Mouse (Mus musculus) liver, adult 2 months (tissue): Measurements from ENCODE around the gene Nepn. TPM values are rescaled to one million over a fixed set of nuclear protein-coding genes. Genes with fewer than 3 reads are reported as not detected.

ENCODE experiments used
- DNase-seq: peaks from one replicate; pipeline ENCODE4 v3.0.0-alpha.2; 2011; ENCODE audit warnings: low read depth, low spot score; ENCODE audit errors: extremely low read depth
- H3K27ac ChIP-seq: fragments of 200-500 bp; replicated peaks from 2 replicates; pipeline ENCODE4 v1.5.1; 2012; ENCODE audit warnings: low read depth, mild to moderate bottlenecking, control low read depth, inconsistent platforms, low read length; ENCODE audit not compliant: insufficient read depth
- H3K27me3 ChIP-seq: fragments of 200-500 bp; 2 replicates; pipeline ENCODE4 v1.6.1; 2012; ENCODE audit warnings: mild to moderate bottlenecking, moderate library complexity, low read length, inconsistent platforms; ENCODE audit not compliant: control insufficient read depth, insufficient read depth
- H3K36me3 ChIP-seq: fragments of 200-500 bp; 2 replicates; pipeline ENCODE4 v1.6.1; 2012; ENCODE audit warnings: low read length, inconsistent platforms; ENCODE audit not compliant: control insufficient read depth, insufficient read depth
- H3K4me1 ChIP-seq: fragments of 200-500 bp; 2 replicates; pipeline ENCODE4 v1.6.1; 2011; ENCODE audit warnings: low read length; ENCODE audit not compliant: control insufficient read depth, insufficient read depth
- H3K4me3 ChIP-seq: fragments of 200-500 bp; 2 replicates; pipeline ENCODE4 v1.5.1; 2011; ENCODE audit warnings: low read depth, mild to moderate bottlenecking, control low read depth, low read length, moderate library complexity; ENCODE audit not compliant: insufficient read depth
- H3K79me2 ChIP-seq: fragments of 200-500 bp; 2 replicates; pipeline ENCODE4 v1.6.1; 2012; ENCODE audit warnings: inconsistent platforms, mild to moderate bottlenecking, low read length, moderate library complexity; ENCODE audit not compliant: control insufficient read depth, insufficient read depth
- H3K9ac ChIP-seq: fragments of 200-500 bp; 2 replicates; pipeline ENCODE4 v1.6.1; 2012; ENCODE audit warnings: low read depth, mild to moderate bottlenecking, control low read depth, inconsistent platforms, low read length
- CTCF ChIP-seq: fragments of 200-500 bp; IDR thresholded peaks from 2 replicates; pipeline ENCODE4 v1.5.1; 2011; ENCODE audit warnings: low read depth, low read length, control low read depth
- POLR2A ChIP-seq: fragments of 200-500 bp; IDR thresholded peaks from 2 replicates; pipeline ENCODE4 v1.6.1; 2011; ENCODE audit warnings: low read length, control low read depth; ENCODE audit not compliant: insufficient read depth; ENCODE audit errors: extremely low read depth
- WGBS: fragments of 180-500 bp; shearing (Covaris S2); methylation state at CpG from one replicate; pipeline ENCODE4 v1.1.7; 2018; 5-methylcytosine and 5-hydroxymethylcytosine counted together
- polyA plus RNA-seq: library from polyadenylated mRNA; depleted of rRNA; stranded (reverse); fragments of >200 nt; gene quantifications from 2 replicates; pipeline ENCODE4 v1.2.3, GENCODE M21; 2012
- total RNA-seq: library from RNA; depleted of rRNA; stranded (reverse); fragments of >200 nt; gene quantifications from 2 replicates; pipeline ENCODE4 v1.2.3, GENCODE M21; 2014

Nepn gene
- total and polyA plus RNA-seq, 2 experiments, result not detected

GRCm38 (mm10) chr10:52360862-52361609, 27.7 kb upstream of the Nepn start:
- peak; percentile 93 for DNase-seq
- H3K27ac ChIP-seq, result peak overlapping the region; percentile 64
- H3K9ac ChIP-seq, result no peak overlapping the region
- TF ChIP-seq POLR2A (no peak), CTCF (no peak)
- WGBS, result 38% methylated on average over 9 of the region's 9 CpGs
- no peaks in the 10 kb centered on the region; the same call in 1 of the 2 replicates for H3K79me2 ChIP-seq
- peaks cover 16% of the 10 kb centered on the region for H3K4me1 ChIP-seq
- no peaks in the 10 kb centered on the region for H3K27me3 ChIP-seq
- H3K4me3 ChIP-seq, result no peak overlapping the region
- peaks cover 9% of the 10 kb centered on the region for H3K36me3 ChIP-seq

DNA sequence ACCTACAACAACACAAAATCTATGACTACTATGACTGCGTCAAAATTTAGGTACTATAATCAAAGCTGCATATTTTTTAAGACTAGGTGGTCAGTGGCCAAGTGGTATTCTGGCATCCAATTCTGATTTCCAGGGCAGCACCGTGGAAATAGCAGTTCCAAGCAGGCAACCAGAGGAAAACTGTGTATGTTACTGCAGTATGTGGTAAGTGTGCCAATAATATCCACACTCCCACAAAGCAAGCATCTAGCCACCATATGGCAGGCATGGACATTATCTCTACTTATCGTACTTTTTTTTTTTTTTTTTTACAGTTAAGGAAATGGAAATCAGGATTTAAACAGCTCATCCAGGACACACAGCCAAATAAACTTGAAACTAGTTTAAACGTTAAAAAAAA, 20.4 kb upstream of the Nepn start:
- no peak for DNase-seq
- 78% methylated on average over 4 of the region's 4 CpGs for WGBS
- no peaks in the 10 kb centered on the region; the same call in 1 of the 2 replicates for H3K36me3 ChIP-seq
- peaks cover 9% of the 10 kb centered on the region; the same call in 1 of the 2 replicates for H3K79me2 ChIP-seq
- H3K27me3 ChIP-seq, result no peaks in the 10 kb centered on the region
- TF ChIP-seq CTCF, result no peak
- TF ChIP-seq POLR2A, result no peak
- H3K4me1 ChIP-seq, result no peaks in the 10 kb centered on the region
- H3K9ac ChIP-seq, result no peak overlapping the region
- H3K4me3 ChIP-seq, result no peak overlapping the region
- no peak overlapping the region for H3K27ac ChIP-seq

GRCm38 (mm10) chr10:52373834-52374233, 14.9 kb upstream of the Nepn start:
- DNase-seq, result no peak
- H3K27me3 ChIP-seq, result no peaks in the 10 kb centered on the region
- H3K9ac ChIP-seq, result no peak overlapping the region
- H3K27ac ChIP-seq, result no peak overlapping the region
- H3K4me3 ChIP-seq, result no peak overlapping the region
- peaks cover 10% of the 10 kb centered on the region; the same call in 1 of the 2 replicates for H3K4me1 ChIP-seq
- TF ChIP-seq POLR2A (no peak), CTCF (no peak)
- 62% methylated on average over 4 of the region's 4 CpGs for WGBS
- H3K79me2 ChIP-seq, result peaks cover 12% of the 10 kb centered on the region; the same call in 1 of the 2 replicates
- no peaks in the 10 kb centered on the region for H3K36me3 ChIP-seq

GRCm38 (mm10) chr10:52374651-52375050, 14.1 kb upstream of the Nepn start:
- H3K4me3 ChIP-seq, result no peak overlapping the region
- no peaks in the 10 kb centered on the region for H3K36me3 ChIP-seq
- no peak overlapping the region for H3K9ac ChIP-seq
- TF ChIP-seq POLR2A (no peak), CTCF (no peak)
- peaks cover 12% of the 10 kb centered on the region; the same call in 1 of the 2 replicates for H3K79me2 ChIP-seq
- H3K27me3 ChIP-seq, result no peaks in the 10 kb centered on the region
- H3K4me1 ChIP-seq, result peaks cover 10% of the 10 kb centered on the region; the same call in 1 of the 2 replicates
- peak; percentile 82 for DNase-seq
- H3K27ac ChIP-seq, result no peak overlapping the region

- Histone ChIP-seq H3K9ac (no peak overlapping the region), H3K4me1 (peaks cover 18% of the 10 kb centered on the region; the same call in 1 of the 2 replicates), H3K4me3 (no peak overlapping the region), H3K27me3 (no peaks in the 10 kb centered on the region), H3K79me2 (peaks cover 17% of the 10 kb centered on the region), H3K36me3 (no peaks in the 10 kb centered on the region), H3K27ac (no peak overlapping the region)
- TF ChIP-seq POLR2A (no peak), CTCF (no peak)
- no peak for DNase-seq
- 83% methylated on average over 2 of the region's 2 CpGs for WGBS
Observed at GRCm38 (mm10) chr10:52376422-52376821, 12.3 kb upstream of the Nepn start.

DNA sequence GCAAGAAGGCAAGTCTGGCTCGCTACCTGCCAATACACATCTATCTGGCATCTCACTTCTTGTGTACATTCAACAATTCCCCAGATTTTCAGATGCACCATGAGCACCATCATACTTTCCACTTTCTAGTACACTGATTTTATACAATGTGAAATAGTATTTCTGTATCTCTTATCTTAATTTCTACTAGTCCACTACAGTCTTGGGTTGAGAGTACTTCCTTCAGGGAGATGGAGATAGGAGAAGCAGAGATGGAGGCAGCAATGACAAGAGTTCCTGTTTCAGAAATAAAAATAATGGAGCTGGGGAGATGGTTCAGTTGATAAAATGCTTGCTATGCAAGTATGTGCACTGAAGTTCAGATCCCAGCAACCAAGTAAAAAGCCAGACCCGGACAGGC, 11.0 kb upstream of the Nepn start:
- Histone ChIP-seq H3K36me3 (no peaks in the 10 kb centered on the region), H3K79me2 (peaks cover 16% of the 10 kb centered on the region), H3K4me3 (no peak overlapping the region), H3K27ac (no peak overlapping the region), H3K4me1 (peaks cover 18% of the 10 kb centered on the region; the same call in 1 of the 2 replicates), H3K9ac (no peak overlapping the region), H3K27me3 (no peaks in the 10 kb centered on the region)
- WGBS, result 59% methylated on average over 2 of the region's 2 CpGs
- no peak for DNase-seq
- no peak for TF ChIP-seq POLR2A
- no peak for TF ChIP-seq CTCF
